Mouse (Mus musculus) neural tube, embryonic 11.5 days (tissue): ENCODE measurements around the gene Atp13a1. TPM values are rescaled to one million over a fixed set of nuclear protein-coding genes. Genes with fewer than 3 reads are reported as not detected.

Source experiments
- ATAC-seq: fragments of 200-750 bp; cut with Nextera tagmentation; 2 replicates; pipeline ENCODE4 v1.8.0; 2017; ENCODE audit warnings: moderate number of reproducible peaks, mild to moderate bottlenecking, moderate TSS enrichment, moderate library complexity; ENCODE audit not compliant: insufficient read depth, low FRiP score, low TSS enrichment
- DNase-seq: peaks from one replicate; pipeline ENCODE4 v3.0.0-alpha.2; 2015; ENCODE audit warnings: low spot score
- H3K27ac ChIP-seq: fragments of 300-500 bp; sonication (generic); 2 replicates; pipeline ENCODE4 v1.5.1; 2014; ENCODE audit warnings: low read depth, mild to moderate bottlenecking, low read length
- H3K27me3 ChIP-seq: fragments of 300-500 bp; sonication (generic); 2 replicates; pipeline ENCODE4 v1.6.1; 2014; ENCODE audit warnings: mild to moderate bottlenecking, low read length, mixed read lengths; ENCODE audit not compliant: control insufficient read depth, insufficient read depth
- H3K36me3 ChIP-seq: fragments of 300-500 bp; sonication (generic); 2 replicates; pipeline ENCODE4 v1.6.1; 2014; ENCODE audit warnings: mild to moderate bottlenecking, low read length, moderate library complexity, mixed read lengths; ENCODE audit not compliant: control insufficient read depth, insufficient read depth
- H3K4me1 ChIP-seq: fragments of 300-500 bp; sonication (generic); 2 replicates; pipeline ENCODE4 v1.6.1; 2014; ENCODE audit warnings: low read length, mixed read lengths; ENCODE audit not compliant: control insufficient read depth, insufficient read depth
- H3K4me2 ChIP-seq: fragments of 300-500 bp; sonication (generic); 2 replicates; pipeline ENCODE4 v1.6.1; 2014; ENCODE audit warnings: low read depth, mild to moderate bottlenecking, moderate library complexity
- H3K4me3 ChIP-seq: fragments of 300-500 bp; sonication (generic); 2 replicates; pipeline ENCODE4 v1.5.1; 2014; ENCODE audit warnings: low read depth, low read length
- H3K9ac ChIP-seq: fragments of 300-500 bp; sonication (generic); 2 replicates; pipeline ENCODE4 v1.6.1; 2014; ENCODE audit warnings: mild to moderate bottlenecking, low read length
- H3K9me3 ChIP-seq: fragments of 300-500 bp; sonication (generic); 2 replicates; pipeline ENCODE4 v1.6.1; 2016; ENCODE audit warnings: low read length; ENCODE audit not compliant: control insufficient read depth
- WGBS: fragments of 180-500 bp; shearing (Covaris S2); extraction: QIAGEN DNeasy Blood & Tissue Kit; methylation state at CpG from one replicate; pipeline ENCODE4 v1.1.7; 2014; 5-methylcytosine and 5-hydroxymethylcytosine counted together
- polyA plus RNA-seq: library from polyadenylated mRNA; unstranded; fragments of >200 nt; fragmentation: Nextera tagmentation; extraction: Ambion mirVana; gene quantifications from 2 replicates; pipeline ENCODE4 v1.2.1, GENCODE M21; 2014

The Atp13a1 gene
- polyA plus RNA-seq, 1 experiment from 2014 or later, result 50.1 TPM

GRCm38 (mm10) chr8:69774503-69775148 is 16.3 kb upstream of the Atp13a1 start, which contains the start of gene Gm20422:
TSS of gene Gm20422 (minus strand) at chr8:69774886.
- Histone ChIP-seq H3K27ac (peak within 1 kb of the TSS; percentile 99), H3K4me3 (peak within 1 kb of the TSS; percentile 84)
- WGBS, result under 1% methylated on average over 40 of the region's 41 CpGs

GRCm38 (mm10) chr8:69775149-69775534 is 15.8 kb upstream of the Atp13a1 start:
- no peaks in the 10 kb centered on the region for H3K9me3 ChIP-seq
- no peak overlapping the region for H3K27ac ChIP-seq
- no peaks in the 10 kb centered on the region for H3K27me3 ChIP-seq
- 58% methylated on average over 2 of the region's 2 CpGs for WGBS
- H3K4me3 ChIP-seq, result peak overlapping the region; percentile 84; the same call in 1 of the 2 replicates
- peaks cover 10% of the 10 kb centered on the region; the same call in 1 of the 2 replicates for H3K4me1 ChIP-seq
- H3K4me2 ChIP-seq, result 0 out of 2 replicates have a peak overlapping the region, but pooled peaks have one; percentile 4
- no peak for DNase-seq
- ATAC-seq, result no peak
- no peak overlapping the region; the same call in 1 of the 2 replicates for H3K9ac ChIP-seq
- H3K36me3 ChIP-seq, result no peaks in the 10 kb centered on the region

More at GRCm38 (mm10) chr8:69774503-69775148, 16.3 kb upstream of the Atp13a1 start, which contains the start of gene Gm20422:
- peak; percentile 99 for ATAC-seq
- Histone ChIP-seq H3K4me2 (peak within 1 kb of the TSS; percentile 67), H3K9ac (peak within 1 kb of the TSS; percentile 97), H3K36me3 (no peaks in the 10 kb centered on the region), H3K27me3 (no peaks in the 10 kb centered on the region), H3K9me3 (no peaks in the 10 kb centered on the region), H3K4me1 (peaks cover 10% of the 10 kb centered on the region; the same call in 1 of the 2 replicates)
- DNase-seq, result peak; percentile 93

- no peaks in the 10 kb centered on the region for H3K27me3 ChIP-seq
- no peak overlapping the region for H3K27ac ChIP-seq
- DNase-seq (no peak), ATAC-seq (no peak)
- no peaks in the 10 kb centered on the region for H3K36me3 ChIP-seq
- peaks cover 10% of the 10 kb centered on the region; the same call in 1 of the 2 replicates for H3K4me1 ChIP-seq
- 68% methylated on average over 9 of the region's 12 CpGs for WGBS
- no peaks in the 10 kb centered on the region for H3K9me3 ChIP-seq
- H3K9ac ChIP-seq, result no peak overlapping the region
- H3K4me2 ChIP-seq, result no peak overlapping the region
- no peak overlapping the region for H3K4me3 ChIP-seq
These were observed 13.9 kb upstream of the Atp13a1 start for GRCm38 (mm10) chr8:69777111-69777510.

- WGBS, result 82% methylated on average over 5 of the region's 5 CpGs
- no peaks in the 10 kb centered on the region for H3K9me3 ChIP-seq
- H3K27ac ChIP-seq, result no peak overlapping the region
- H3K36me3 ChIP-seq, result peaks cover 3% of the 10 kb centered on the region; the same call in 1 of the 2 replicates
- ATAC-seq (no peak), DNase-seq (no peak)
- H3K4me1 ChIP-seq, result peaks cover 13% of the 10 kb centered on the region; the same call in 1 of the 2 replicates
- H3K9ac ChIP-seq, result no peak overlapping the region
- no peaks in the 10 kb centered on the region for H3K27me3 ChIP-seq
- H3K4me2 ChIP-seq, result no peak overlapping the region
- no peak overlapping the region for H3K4me3 ChIP-seq
These were observed 1.9 kb upstream of the Atp13a1 start for GRCm38 (mm10) chr8:69789105-69789504.

GRCm38 (mm10) chr8:69789731-69790130 is 1.2 kb upstream of the Atp13a1 start:
- Histone ChIP-seq H3K9me3 (no peaks in the 10 kb centered on the region), H3K4me1 (peaks cover 13% of the 10 kb centered on the region; the same call in 1 of the 2 replicates), H3K4me3 (no peak overlapping the region), H3K27me3 (no peaks in the 10 kb centered on the region), H3K36me3 (peaks cover 6% of the 10 kb centered on the region; the same call in 1 of the 2 replicates), H3K4me2 (no peak overlapping the region), H3K27ac (no peak overlapping the region), H3K9ac (no peak overlapping the region)
- 81% methylated on average over 5 of the region's 5 CpGs for WGBS
- ATAC-seq (no peak), DNase-seq (no peak)

- H3K4me3 ChIP-seq, result peak overlapping the region; percentile 82
- peaks cover 7% of the 10 kb centered on the region; the same call in 1 of the 2 replicates for H3K36me3 ChIP-seq
- WGBS, result 47% methylated on average over 11 of the region's 11 CpGs
- DNase-seq (no peak), ATAC-seq (no peak; the same call in 1 of the 2 replicates)
- H3K4me2 ChIP-seq, result peak overlapping the region; percentile 74
- no peaks in the 10 kb centered on the region for H3K27me3 ChIP-seq
- H3K9me3 ChIP-seq, result no peaks in the 10 kb centered on the region
- no peak overlapping the region for H3K27ac ChIP-seq
- peak overlapping the region; percentile 95 for H3K9ac ChIP-seq
- H3K4me1 ChIP-seq, result peaks cover 13% of the 10 kb centered on the region; the same call in 1 of the 2 replicates
These were observed 599 bp upstream of the Atp13a1 start for GRCm38 (mm10) chr8:69790364-69790763.

- DNase-seq (peak; percentile 56), ATAC-seq (peak; percentile 76)
- under 1% methylated on average over 46 of the region's 48 CpGs for WGBS
- Histone ChIP-seq H3K4me1 (peaks cover 13% of the 10 kb centered on the region; the same call in 1 of the 2 replicates), H3K4me2 (peak overlapping the region; percentile 74), H3K9ac (peak overlapping the region; percentile 95), H3K9me3 (no peaks in the 10 kb centered on the region), H3K27me3 (no peaks in the 10 kb centered on the region), H3K4me3 (peak overlapping the region; percentile 82), H3K27ac (no peak overlapping the region; the same call in 1 of the 2 replicates), H3K36me3 (peaks cover 12% of the 10 kb centered on the region)
These were observed 579 bp downstream of the Atp13a1 start for GRCm38 (mm10) chr8:69791415-69792068.

GRCm38 (mm10) chr8:69793666-69794065 is 2.7 kb downstream of the Atp13a1 start:
- Histone ChIP-seq H3K36me3 (peaks cover 28% of the 10 kb centered on the region), H3K4me3 (no peak overlapping the region), H3K9ac (no peak overlapping the region), H3K4me1 (peaks cover 13% of the 10 kb centered on the region; the same call in 1 of the 2 replicates), H3K27ac (no peak overlapping the region), H3K4me2 (no peak overlapping the region), H3K27me3 (no peaks in the 10 kb centered on the region), H3K9me3 (no peaks in the 10 kb centered on the region)
- ATAC-seq (no peak), DNase-seq (no peak)
- WGBS, result 94% methylated on average over 4 of the region's 4 CpGs
